Mouse (Mus musculus) hindbrain, postnatal 0 days (tissue): Measurements from ENCODE around the gene Fam222b. TPM values are rescaled to one million over a fixed set of nuclear protein-coding genes. Genes with fewer than 3 reads are reported as not detected.

Source experiments
- ATAC-seq: fragments of 200-750 bp; cut with Nextera tagmentation; 2 replicates; pipeline ENCODE4 v1.8.0; 2017; ENCODE audit warnings: mild to moderate bottlenecking, moderate TSS enrichment, moderate library complexity
- DNase-seq: peaks from one replicate; pipeline ENCODE4 v3.0.0-alpha.2; 2015; ENCODE audit warnings: low spot score
- H3K27ac ChIP-seq: fragments of 300-500 bp; sonication (generic); 2 replicates; pipeline ENCODE4 v1.5.1; 2014; ENCODE audit warnings: mild to moderate bottlenecking
- H3K27me3 ChIP-seq: fragments of 300-500 bp; sonication (generic); 2 replicates; pipeline ENCODE4 v1.6.1; 2014; ENCODE audit warnings: low read length, mixed read lengths; ENCODE audit not compliant: insufficient read depth
- H3K36me3 ChIP-seq: fragments of 300-500 bp; sonication (generic); 2 replicates; pipeline ENCODE4 v1.6.1; 2014; ENCODE audit warnings: low read length, mixed read lengths; ENCODE audit not compliant: insufficient read depth
- H3K4me1 ChIP-seq: fragments of 300-500 bp; sonication (generic); 2 replicates; pipeline ENCODE4 v1.6.1; 2014; ENCODE audit warnings: antibody characterized with exemption, low read length, mixed read lengths; ENCODE audit not compliant: insufficient read depth
- H3K4me2 ChIP-seq: fragments of 300-500 bp; sonication (generic); 2 replicates; pipeline ENCODE4 v1.6.1; 2014; ENCODE audit warnings: low read depth, mild to moderate bottlenecking, low read length, moderate library complexity, mixed read lengths
- H3K4me3 ChIP-seq: fragments of 300-500 bp; sonication (generic); 2 replicates; pipeline ENCODE4 v1.5.1; 2014; ENCODE audit warnings: low read length
- H3K9ac ChIP-seq: fragments of 300-500 bp; sonication (generic); replicated peaks from 2 replicates; pipeline ENCODE4 v1.6.1; 2014; ENCODE audit warnings: mild to moderate bottlenecking, low read length, moderate library complexity, mixed read lengths
- H3K9me3 ChIP-seq: fragments of 300-500 bp; sonication (generic); 2 replicates; pipeline ENCODE4 v1.6.1; 2016; ENCODE audit warnings: low read length, mixed read lengths
- CTCF ChIP-seq: IDR thresholded peaks from 2 replicates; pipeline ENCODE4 v1.5.1; 2016; ENCODE audit warnings: antibody characterized with exemption, control low read depth, low read depth
- WGBS: fragments of 180-500 bp; shearing (Covaris S2); extraction: QIAGEN DNeasy Blood & Tissue Kit; methylation state at CpG from one replicate; pipeline ENCODE4 v1.1.7; 2014; 5-methylcytosine and 5-hydroxymethylcytosine counted together
- polyA plus RNA-seq: library from polyadenylated mRNA; unstranded; fragments of >200 nt; fragmentation: Nextera tagmentation; extraction: Ambion mirVana; gene quantifications from 2 replicates; pipeline ENCODE4 v1.2.1, GENCODE M21; 2015
- total RNA-seq: library from RNA; depleted of rRNA; stranded (reverse); fragments of >200 nt; gene quantifications from 2 replicates; pipeline ENCODE4 v1.2.3, GENCODE M21; 2014

Fam222b gene
- total and polyA plus RNA-seq, 2 experiments from 2014 or later = 22.9 to 32.6 TPM

DNA sequence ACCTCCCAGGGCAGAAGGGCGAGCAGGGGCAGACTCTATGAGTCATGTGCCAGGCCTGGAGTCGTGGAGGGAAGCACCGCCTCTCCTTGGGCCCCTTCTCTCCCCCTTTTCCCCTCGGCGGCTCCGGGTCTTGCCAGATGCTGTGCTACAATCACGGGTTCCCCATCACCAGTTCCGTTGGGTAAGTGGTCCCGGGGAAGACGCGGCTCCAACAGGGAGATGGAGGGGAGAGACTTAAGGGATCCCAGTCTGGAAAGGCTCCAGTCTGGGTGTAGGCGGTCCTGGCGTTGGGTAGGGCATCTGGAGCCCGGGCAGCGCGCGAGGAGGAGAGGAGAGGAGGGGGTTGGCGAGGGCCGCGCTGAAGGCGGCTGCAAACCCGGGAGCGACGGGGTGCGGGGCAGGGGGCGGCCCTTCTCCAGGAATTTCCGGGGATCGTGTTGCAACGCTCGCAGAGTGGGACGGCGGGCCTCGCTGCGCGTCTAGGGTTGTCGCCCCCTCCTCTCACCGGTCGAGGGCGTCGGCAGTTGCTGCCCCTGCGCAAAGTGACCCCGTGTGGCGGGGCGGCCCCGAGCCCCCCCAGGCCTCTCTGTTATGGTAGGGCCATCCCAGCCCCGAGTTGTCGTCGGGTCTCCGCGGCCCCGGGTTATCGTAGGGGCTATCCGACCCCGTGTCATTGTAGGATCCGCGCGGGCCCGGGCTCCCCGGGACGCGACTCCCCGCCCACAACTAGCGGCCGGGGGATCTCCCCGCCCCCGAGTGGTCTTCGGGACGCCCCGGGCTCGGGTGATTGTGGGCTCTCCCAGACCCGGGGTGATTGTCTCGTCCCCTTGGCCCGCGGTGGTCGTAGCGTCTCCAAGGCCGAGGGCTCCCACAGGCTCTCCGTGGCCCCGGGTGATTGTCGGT is 94.1 kb downstream of the Fam222b start, which contains the start of gene Rab34:
Gene Rab34 (plus strand): TSS at position 100 of the 903 bp plus-strand sequence.
- DNase-seq = peak; percentile 87
- peak within 1 kb of the TSS; percentile 95 for H3K27ac ChIP-seq
- H3K4me1 ChIP-seq = 0 out of 2 replicates have a peak, but pooled peaks cover 6% of the 10 kb centered on the region
- peak; percentile 11; the same call in 1 of the 2 replicates for TF ChIP-seq CTCF
- H3K9ac ChIP-seq = peak within 1 kb of the TSS; percentile 93
- under 1% methylated on average over 77 of the region's 80 CpGs for WGBS
- H3K27me3 ChIP-seq = no peaks in the 10 kb centered on the region
- H3K4me2 ChIP-seq = peak within 1 kb of the TSS; percentile 72
- ATAC-seq = peak; percentile 84
- H3K36me3 ChIP-seq = peaks cover 18% of the 10 kb centered on the region; the same call in 1 of the 2 replicates
- no peaks in the 10 kb centered on the region for H3K9me3 ChIP-seq
- H3K4me3 ChIP-seq = peak within 1 kb of the TSS; percentile 69

DNA sequence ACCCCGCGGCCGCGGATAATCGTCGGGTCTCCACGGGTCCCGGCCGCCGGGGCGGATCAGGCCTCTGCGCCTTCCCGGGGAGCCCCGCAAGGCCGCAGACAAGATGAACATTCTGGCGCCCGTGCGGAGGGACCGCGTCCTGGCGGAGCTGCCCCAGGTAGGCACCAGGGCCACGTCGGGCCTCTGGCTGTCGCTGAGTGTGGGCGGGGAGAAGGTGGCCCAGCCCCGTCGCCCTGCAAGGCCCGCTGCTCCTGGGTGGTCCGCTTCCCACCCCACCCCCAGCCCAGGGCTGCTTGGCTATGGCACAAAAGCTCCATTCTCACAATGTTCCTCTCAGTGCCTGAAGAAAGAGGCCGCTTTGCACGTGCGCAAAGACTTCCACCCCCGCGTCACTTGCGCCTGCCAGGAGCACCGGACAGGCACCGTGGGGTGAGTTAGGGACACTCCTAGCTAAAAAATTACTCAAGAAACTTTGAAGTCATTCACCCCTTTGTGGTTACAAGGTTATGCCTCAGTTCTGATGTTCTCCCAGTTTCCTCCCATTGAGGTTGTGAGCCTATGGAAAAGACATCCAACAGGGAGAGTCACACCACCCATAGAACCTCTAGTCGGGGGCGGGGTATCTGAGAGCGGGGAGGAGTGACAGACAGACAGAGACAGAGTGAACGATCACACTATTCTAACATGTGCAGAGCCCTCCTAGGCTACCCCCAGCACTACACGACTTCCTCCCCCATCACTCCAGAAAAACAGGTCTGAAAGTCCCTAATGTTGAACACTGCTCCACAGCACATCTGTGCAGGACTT is 95.0 kb downstream of the Fam222b start:
- H3K9me3 ChIP-seq = no peaks in the 10 kb centered on the region
- peak overlapping the region; percentile 93 for H3K9ac ChIP-seq
- peak overlapping the region; percentile 72 for H3K4me2 ChIP-seq
- 0 out of 2 replicates have a peak, but pooled peaks cover 6% of the 10 kb centered on the region for H3K4me1 ChIP-seq
- ATAC-seq (peak; percentile 83), DNase-seq (peak; percentile 88)
- under 1% methylated on average over 36 of the region's 42 CpGs for whole genome bisulfite sequencing
- H3K27me3 ChIP-seq = no peaks in the 10 kb centered on the region
- H3K27ac ChIP-seq = peak overlapping the region; percentile 95
- peak overlapping the region; percentile 69 for H3K4me3 ChIP-seq
- H3K36me3 ChIP-seq = peaks cover 18% of the 10 kb centered on the region; the same call in 1 of the 2 replicates
- TF ChIP-seq CTCF = no peak

- H3K4me2 ChIP-seq = peak overlapping the region; percentile 72
- 70% methylated on average over 6 of the region's 6 CpGs for WGBS
- peak overlapping the region; percentile 93; the same call in 1 of the 2 replicates for H3K9ac ChIP-seq
- peak overlapping the region; percentile 95; the same call in 1 of the 2 replicates for H3K27ac ChIP-seq
- H3K4me3 ChIP-seq = peak overlapping the region; percentile 69; the same call in 1 of the 2 replicates
- ATAC-seq = no peak
- no peaks in the 10 kb centered on the region for H3K27me3 ChIP-seq
- no peak for TF ChIP-seq CTCF
- H3K4me1 ChIP-seq = peaks cover 11% of the 10 kb centered on the region; the same call in 1 of the 2 replicates
- no peak for DNase-seq
- peaks cover 18% of the 10 kb centered on the region; the same call in 1 of the 2 replicates for H3K36me3 ChIP-seq
- no peaks in the 10 kb centered on the region for H3K9me3 ChIP-seq
These were observed 95.6 kb downstream of the Fam222b start for GRCm38 (mm10) chr11:78190041-78190440.

DNA sequence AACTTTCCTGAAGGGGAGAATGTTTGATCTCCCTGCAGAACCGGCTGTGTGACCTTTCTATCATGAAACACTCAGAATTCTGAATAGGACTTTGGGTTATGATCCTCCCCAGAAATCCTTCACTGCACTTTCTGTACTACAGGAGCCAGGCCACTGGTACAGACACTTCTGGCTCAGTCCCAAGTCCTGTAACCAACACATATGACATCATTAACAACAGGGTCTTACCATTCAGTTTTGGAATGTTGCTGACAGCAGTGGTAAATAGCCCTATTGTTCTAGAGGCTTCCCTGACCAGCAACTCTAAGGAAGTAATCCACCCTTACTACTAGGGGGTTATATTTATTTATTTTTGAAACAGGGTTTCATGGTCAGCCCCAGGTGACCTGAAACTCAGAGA is 98.7 kb downstream of the Fam222b start, which contains the start of gene Proca1:
Gene Proca1 (plus strand): TSS at position 280 of the 400 bp plus-strand sequence.
- peaks cover 11% of the 10 kb centered on the region; the same call in 1 of the 2 replicates for H3K4me1 ChIP-seq
- H3K27ac ChIP-seq = no peak within 1 kb of the TSS
- DNase-seq = no peak
- H3K4me3 ChIP-seq = peak within 1 kb of the TSS; percentile 36
- peaks cover 18% of the 10 kb centered on the region; the same call in 1 of the 2 replicates for H3K36me3 ChIP-seq
- no peaks in the 10 kb centered on the region for H3K27me3 ChIP-seq
- H3K9ac ChIP-seq = no peak within 1 kb of the TSS
- 71% methylated on average over 1 of the region's 1 CpGs for WGBS
- peak within 1 kb of the TSS; percentile 58 for H3K4me2 ChIP-seq
- no peak for ATAC-seq
- TF ChIP-seq CTCF = no peak
- no peaks in the 10 kb centered on the region for H3K9me3 ChIP-seq

- Histone ChIP-seq H3K4me2 (peak overlapping the region; percentile 58), H3K9me3 (no peaks in the 10 kb centered on the region), H3K36me3 (peaks cover 18% of the 10 kb centered on the region; the same call in 1 of the 2 replicates), H3K27me3 (no peaks in the 10 kb centered on the region), H3K9ac (peak overlapping the region; percentile 41), H3K4me3 (peak overlapping the region; percentile 36), H3K4me1 (peaks cover 9% of the 10 kb centered on the region; the same call in 1 of the 2 replicates), H3K27ac (no peak overlapping the region)
- WGBS = 4% methylated on average over 30 of the region's 30 CpGs
- ATAC-seq = peak; percentile 71
- no peak for TF ChIP-seq CTCF
- DNase-seq = peak; percentile 68
These were observed 100.1 kb downstream of the Fam222b start for GRCm38 (mm10) chr11:78194411-78195100.
